Mouse (Mus musculus) liver, adult 10 weeks (tissue): ENCODE data around the gene Tent5a. TPM values are rescaled to one million over a fixed set of nuclear protein-coding genes. Genes with fewer than 3 reads are reported as not detected.

ENCODE experiments used
- polyA plus RNA-seq: library from polyadenylated mRNA; stranded (reverse); fragments of 350-450 nt; fragmentation: Illumina TruSeq; extraction: RNeasy Lipid Tissue Mini Kit (QIAGEN cat#74804); gene quantifications from one replicate; pipeline ENCODE4 v1.2.3, GENCODE M21; 2014; ENCODE audit warnings: low read depth, low replicate concordance

Tent5a gene
- polyA plus RNA-seq = 10.5 TPM

GRCm38 (mm10) chr9:85327242-85328211 lies at the start of gene Tent5a:
Gene Tent5a, minus strand, starts transcription at chr9:85327348.

GRCm38 (mm10) chr9:85312473-85312872 lies 14.7 kb downstream of the Tent5a start, which contains the start of gene Gm11114:
Gene Gm11114, plus strand, starts transcription at chr9:85312773.

Other genes with a start within 250 kb of the Tent5a start
- gene Gm11114, start 14.6 kb downstream of the Tent5a start, polyA plus RNA-seq = not detected